Mouse (Mus musculus) lung, embryonic 16.5 days (tissue): Measurements from ENCODE around the gene Tox3. TPM values are rescaled to one million over a fixed set of nuclear protein-coding genes. Genes with fewer than 3 reads are reported as not detected.

Source experiments
- ATAC-seq: fragments of 200-750 bp; cut with Nextera tagmentation; 2 replicates; pipeline ENCODE4 v1.8.0; 2017; ENCODE audit warnings: low read depth, mild to moderate bottlenecking, moderate library complexity
- H3K27ac ChIP-seq: fragments of 300-500 bp; sonication (generic); 2 replicates; pipeline ENCODE4 v1.5.1; 2014; ENCODE audit warnings: mild to moderate bottlenecking, control low read depth, low read length
- H3K27me3 ChIP-seq: fragments of 300-500 bp; sonication (generic); 2 replicates; pipeline ENCODE4 v1.6.1; 2014; ENCODE audit warnings: low read depth, low read length, mixed read lengths; ENCODE audit not compliant: control insufficient read depth, insufficient read depth
- H3K36me3 ChIP-seq: fragments of 300-500 bp; sonication (generic); 2 replicates; pipeline ENCODE4 v1.6.1; 2014; ENCODE audit warnings: low read length; ENCODE audit not compliant: control insufficient read depth, insufficient read depth
- H3K4me1 ChIP-seq: fragments of 300-500 bp; sonication (generic); replicated peaks from 2 replicates; pipeline ENCODE4 v1.6.1; 2014; ENCODE audit warnings: low read length, mixed read lengths; ENCODE audit not compliant: control insufficient read depth, insufficient read depth
- H3K4me2 ChIP-seq: fragments of 300-500 bp; sonication (generic); 2 replicates; pipeline ENCODE4 v1.6.1; 2014; ENCODE audit warnings: low read depth, low read length, control low read depth
- H3K4me3 ChIP-seq: fragments of 300-500 bp; sonication (generic); 2 replicates; pipeline ENCODE4 v1.5.1; 2014; ENCODE audit warnings: mild to moderate bottlenecking, low read length, control low read depth
- H3K9ac ChIP-seq: fragments of 300-500 bp; sonication (generic); 2 replicates; pipeline ENCODE4 v1.6.1; 2014; ENCODE audit warnings: low read length, control low read depth
- H3K9me3 ChIP-seq: fragments of 300-500 bp; sonication (generic); 2 replicates; pipeline ENCODE4 v1.6.1; 2016; ENCODE audit warnings: low read length; ENCODE audit not compliant: control insufficient read depth
- WGBS: fragments of 180-500 bp; shearing (Covaris S2); extraction: QIAGEN DNeasy Blood & Tissue Kit; methylation state at CpG from one replicate; pipeline ENCODE4 v1.1.7; 2014; 5-methylcytosine and 5-hydroxymethylcytosine counted together
- polyA plus RNA-seq: library from polyadenylated mRNA; unstranded; fragments of >200 nt; fragmentation: Nextera tagmentation; extraction: Ambion mirVana; gene quantifications from 2 replicates; pipeline ENCODE4 v1.2.1, GENCODE M21; 2015

The Tox3 gene
- polyA plus RNA-seq, 1 experiment from 2014 or later, result 3.0 TPM

GRCm38 (mm10) chr8:90224172-90224571, 124.0 kb downstream of the Tox3 start:
- no peak for ATAC-seq
- Histone ChIP-seq H3K9ac (no peak overlapping the region), H3K4me3 (no peak overlapping the region), H3K4me1 (no peaks in the 10 kb centered on the region), H3K27me3 (no peaks in the 10 kb centered on the region), H3K9me3 (no peaks in the 10 kb centered on the region), H3K36me3 (no peaks in the 10 kb centered on the region), H3K27ac (no peak overlapping the region), H3K4me2 (no peak overlapping the region)
- WGBS, result 63% methylated on average over 1 of the region's 1 CpGs

DNA sequence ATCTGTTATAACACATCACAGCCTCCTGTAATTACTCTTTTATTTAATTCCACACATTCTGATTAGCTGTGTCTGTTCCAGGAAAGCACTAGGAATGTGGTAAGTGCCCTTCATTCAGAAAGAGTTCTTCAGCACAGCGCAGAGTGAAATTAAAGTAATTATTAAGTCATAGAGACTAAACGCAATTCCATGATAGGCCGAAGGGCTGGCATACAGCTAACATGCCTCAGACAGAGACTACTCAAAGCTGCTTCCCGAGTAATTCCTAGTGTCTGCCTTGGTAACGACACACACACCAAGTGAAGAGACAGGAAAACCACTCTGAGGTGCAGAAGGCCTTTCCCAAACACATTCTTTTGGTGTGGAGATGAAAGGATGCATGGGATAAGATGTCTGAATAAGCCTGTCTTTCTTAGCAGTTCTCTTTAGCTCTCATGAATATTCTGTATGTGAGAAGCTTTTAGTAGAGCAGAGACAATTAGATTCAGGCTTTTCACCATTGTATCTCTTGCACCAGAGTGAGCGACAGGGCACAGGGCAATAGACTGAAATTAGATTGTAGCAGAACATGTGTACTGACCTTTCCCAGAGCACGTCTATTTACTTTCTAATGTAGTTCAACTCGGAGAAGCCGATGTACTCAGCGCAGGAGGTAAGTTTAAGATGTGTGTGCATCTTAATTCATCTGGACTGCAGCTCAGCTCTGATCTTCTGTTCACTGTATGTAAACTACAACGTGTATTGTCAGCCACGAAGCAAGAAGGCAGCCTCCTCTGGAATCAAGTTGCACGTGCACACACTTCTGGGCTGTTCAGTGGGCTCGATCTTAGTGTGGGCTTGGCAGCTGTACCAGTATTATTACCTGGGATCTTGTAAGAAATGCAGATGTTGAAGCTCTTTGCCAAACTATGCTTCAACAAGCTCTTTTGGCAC, 138.8 kb downstream of the Tox3 start:
- H3K27me3 ChIP-seq, result no peaks in the 10 kb centered on the region
- H3K4me1 ChIP-seq, result no peaks in the 10 kb centered on the region
- H3K4me2 ChIP-seq, result no peak overlapping the region
- H3K36me3 ChIP-seq, result no peaks in the 10 kb centered on the region
- ATAC-seq, result no peak
- H3K9me3 ChIP-seq, result no peaks in the 10 kb centered on the region
- no peak overlapping the region for H3K9ac ChIP-seq
- H3K27ac ChIP-seq, result no peak overlapping the region
- no peak overlapping the region for H3K4me3 ChIP-seq
- WGBS, result 71% methylated on average over 14 of the region's 14 CpGs
